ENCODE assay signal across 10 mouse cellular contexts in genomic region chr7:141230570-141230969, GRCm38 (mm10). TPM values are rescaled to one million over a fixed set of nuclear protein-coding genes. Genes with fewer than 3 reads are reported as not detected.
A peak's percentile ranks its signal among the peaks of the same experiment; 100 is the strongest.
DNase-seq lines count a peak whose midpoint lies in the region; ATAC-seq and TF ChIP-seq lines count a peak whose summit lies in the region.
"Had no signal": no experiment of that assay in that cellular context is flagged by ENCODE, and none has a peak within 500 bp of the region (broad histone marks: within the 10 kb centered on the region; RNA-seq: fewer than 3 reads in every experiment).

No protein-coding gene starts in this region.

- no peak overlapping the region for H3K27ac ChIP-seq in intestine, embryonic 15.5 days
- no peak overlapping the region for H3K27ac ChIP-seq in intestine, embryonic 16.5 days (ENCODE audit: low read length)
- no peak overlapping the region for H3K27ac ChIP-seq in CH12.LX (ENCODE audit: insufficient read depth, low read depth)
- no peak overlapping the region for H3K27ac ChIP-seq in limb, embryonic 13.5 days
- H3K27ac ChIP-seq: left cerebral cortex, adult 2 months had no signal

- H3K4me1 ChIP-seq in intestine, embryonic 15.5 days (replicated peaks), result peaks cover 13% of the 10 kb centered on the region
- H3K4me1 ChIP-seq in intestine, embryonic 16.5 days (ENCODE audit: control insufficient read depth, insufficient read depth, low read length), result peaks cover 8% of the 10 kb centered on the region
- peaks cover 4 to 30% of the 10 kb centered on the region in 2 experiments; a peak in 3 of 4 replicates for H3K4me1 ChIP-seq in CH12.LX (ENCODE audit: control insufficient read depth in 1 of 2, insufficient read depth in 2 of 2)
- H3K4me1 ChIP-seq in limb, embryonic 13.5 days, result peaks cover 15% of the 10 kb centered on the region

- ATAC-seq in intestine, embryonic 15.5 days, result no peak
- ATAC-seq in intestine, embryonic 16.5 days, result no peak
- no peak for ATAC-seq in limb, embryonic 13.5 days (ENCODE audit: low FRiP score, low read depth)
- ATAC-seq: Patski had no signal

- no peak for TF ChIP-seq POLR2A in CH12.LX (IDR thresholded peaks at IDR 0.05; ENCODE audit: low read depth, low read length)

- H3K36me3 ChIP-seq in intestine, embryonic 15.5 days, result peaks cover 25% of the 10 kb centered on the region
- peaks cover 15% of the 10 kb centered on the region for H3K36me3 ChIP-seq in intestine, embryonic 16.5 days (ENCODE audit: control insufficient read depth, insufficient read depth, low read length)
- H3K36me3 ChIP-seq in C2C12 (ENCODE audit: control insufficient read depth, insufficient read depth), result peaks cover 37% of the 10 kb centered on the region
- peaks cover 38 to 54% of the 10 kb centered on the region in 2 experiments for H3K36me3 ChIP-seq in CH12.LX (replicated peaks in 1 of 2; ENCODE audit: control insufficient read depth in 1 of 2, insufficient read depth in 1 of 2, low read length in 1 of 2)
- peaks cover 50% of the 10 kb centered on the region for H3K36me3 ChIP-seq in limb, embryonic 13.5 days

- TF ChIP-seq RAD21 in CH12.LX (IDR thresholded peaks at IDR 0.05; ENCODE audit: low read depth, low read length), result no peak

- no peaks in the 10 kb centered on the region for H3K27me3 ChIP-seq in intestine, embryonic 15.5 days (replicated peaks)
- no peaks in the 10 kb centered on the region for H3K27me3 ChIP-seq in intestine, embryonic 16.5 days (replicated peaks; ENCODE audit: control insufficient read depth, insufficient read depth, low read length)
- H3K27me3 ChIP-seq in C2C12 (ENCODE audit: control insufficient read depth, insufficient read depth, insufficient read length) (no peaks in the 10 kb centered on the region), CH12.LX (replicated peaks) (peaks cover 5% of the 10 kb centered on the region)
- no peaks in the 10 kb centered on the region for H3K27me3 ChIP-seq in limb, embryonic 13.5 days
- H3K27me3 ChIP-seq: Patski had no signal

- in situ Hi-C loops in CH12.LX (cut with MboI; ENCODE audit: low pct_ligation_motif_present, low pct_unique_long_range_greater_than_20kb, low sequenced_read_pairs), result no loop called here

- DNase-seq in CH12.LX (ENCODE audit: extremely low read depth), result no peak
- no peak for DNase-seq in adrenal gland, postnatal 10 days
- no peak for DNase-seq in cerebellum, adult 9-11 months
- DNase-seq: lung, postnatal 4 days had no signal

- dilution Hi-C loops in CH12.LX (cut with MboI; ENCODE audit: extremely low pct_ligation_motif_present, extremely low pct_unique_long_range_greater_than_20kb, low sequenced_read_pairs), result no loop called here

- H3K9ac ChIP-seq in intestine, embryonic 15.5 days, result no peak overlapping the region
- H3K9ac ChIP-seq in intestine, embryonic 16.5 days (ENCODE audit: low read depth, low read length), result no peak overlapping the region
- H3K9ac ChIP-seq in CH12.LX (ENCODE audit: insufficient read depth, low read depth), result no peak overlapping the region
- H3K9ac ChIP-seq in limb, embryonic 13.5 days, result peak overlapping the region; percentile 97; the same call in 1 of the 2 replicates

- WGBS in intestine, embryonic 15.5 days, result 91% methylated on average over 4 of the region's 4 CpGs
- WGBS in intestine, embryonic 16.5 days, result 87% methylated on average over 4 of the region's 4 CpGs
- WGBS in limb, embryonic 13.5 days, result 93% methylated on average over 4 of the region's 4 CpGs

- peaks cover 53% of the 10 kb centered on the region for H3K79me3 ChIP-seq in C2C12 (ENCODE audit: low read depth)

- no peaks in the 10 kb centered on the region for H3K9me3 ChIP-seq in intestine, embryonic 15.5 days
- H3K9me3 ChIP-seq in intestine, embryonic 16.5 days (ENCODE audit: control insufficient read depth, low read length), result no peaks in the 10 kb centered on the region
- H3K9me3 ChIP-seq in CH12.LX (replicated peaks; ENCODE audit: low read length), result peaks cover 7% of the 10 kb centered on the region
- no peaks in the 10 kb centered on the region for H3K9me3 ChIP-seq in limb, embryonic 13.5 days

- peak overlapping the region; percentile 24 for H3ac ChIP-seq in C2C12 (ENCODE audit: control insufficient read depth, insufficient read length, low read depth)

- peak overlapping the region; percentile 3; the same call in 1 of the 2 replicates for H3K4me2 ChIP-seq in intestine, embryonic 15.5 days (replicated peaks)
- H3K4me2 ChIP-seq in intestine, embryonic 16.5 days (ENCODE audit: low read depth, low read length), result no peak overlapping the region
- 0 out of 2 replicates have a peak overlapping the region, but pooled peaks have one; percentile 96 for H3K4me2 ChIP-seq in CH12.LX (ENCODE audit: insufficient read depth, low read depth, poor library complexity, severe bottlenecking)
- peak overlapping the region; percentile 93 for H3K4me2 ChIP-seq in limb, embryonic 13.5 days (replicated peaks)

- H3K79me2 ChIP-seq in C2C12 (ENCODE audit: control insufficient read depth, insufficient read depth) (peaks cover 71% of the 10 kb centered on the region), CH12.LX (replicated peaks; ENCODE audit: control insufficient read depth, extremely low read depth, insufficient read depth, poor library complexity, severe bottlenecking) (peaks cover 51% of the 10 kb centered on the region)

- no peak for TF ChIP-seq CTCF in C2C12 (IDR thresholded peaks at IDR 0.05; ENCODE audit: control insufficient read depth, insufficient read depth, insufficient read length)
- no peak for TF ChIP-seq CTCF in CH12.LX (conservative IDR thresholded peaks at IDR 0.05 in 1 of 2, IDR thresholded peaks at IDR 0.05 in 1 of 2; ENCODE audit: low read depth in 2 of 2, low read length in 2 of 2)

- no peak for TF ChIP-seq EP300 in CH12.LX (IDR thresholded peaks at IDR 0.05; ENCODE audit: low read length)

- no peak overlapping the region for H3K4me3 ChIP-seq in intestine, embryonic 15.5 days (replicated peaks)
- no peak overlapping the region for H3K4me3 ChIP-seq in intestine, embryonic 16.5 days (ENCODE audit: low read length)
- H3K4me3 ChIP-seq in C2C12 (ENCODE audit: insufficient read depth, poor library complexity, severe bottlenecking) (no peak overlapping the region), CH12.LX (replicated peaks in 1 of 3; ENCODE audit: low read depth in 2 of 3, low read length in 2 of 3, poor library complexity in 1 of 3) (no peak overlapping the region)
- no peak overlapping the region for H3K4me3 ChIP-seq in limb, embryonic 13.5 days
- H3K4me3 ChIP-seq: left cerebral cortex, adult 2 months had no signal

TF ChIP-seq in C2C12, 6 proteins besides CTCF, POLR2A, EP300 and RAD21 (continues in another document):
- TF ChIP-seq MAX (IDR thresholded peaks at IDR 0.05), result no peak
- no peak for TF ChIP-seq USF1 (IDR thresholded peaks at IDR 0.05; ENCODE audit: low read depth)

TF ChIP-seq in CH12.LX, 34 proteins besides CTCF, POLR2A, EP300 and RAD21 (continues in another document):
- no peak for TF ChIP-seq ETS1 (conservative IDR thresholded peaks at IDR 0.05; ENCODE audit: low read depth, low read length)

RNA-seq across cellular contexts. Expression of gene Phrf1, which starts 2.0 kb away (rescaled TPM):
- polyA plus RNA-seq in intestine, embryonic 15.5 days (2015; fragmentation: Nextera tagmentation; extraction: Ambion mirVana), result 61.9 and 62.1 TPM in 2 replicates
- polyA plus RNA-seq in intestine, embryonic 16.5 days (2015; fragmentation: Nextera tagmentation; extraction: Ambion mirVana), result 55.2 and 56.7 TPM in 2 replicates
- polyA plus RNA-seq in C2C12 (2012; fragmentation: generic; extraction: Trizol), result 60.2 TPM
- 51.7 and 52.5 TPM in 2 replicates for total RNA-seq in CH12.LX (2012; rRNA removed)
- 21.8 and 22.4 TPM in 2 replicates for total RNA-seq in CH12.LX (2014; rRNA removed)
- polyA plus RNA-seq in CH12.LX (2012; ENCODE audit: insufficient read length, low read depth), result 59.2 and 67.0 TPM in 2 replicates
- 87.2 and 88.0 TPM in 2 replicates for polyA plus RNA-seq in limb, embryonic 13.5 days (2015; fragmentation: Nextera tagmentation; extraction: Ambion mirVana)
- 10 to 100 TPM; 69.9 to 75.3 TPM for total RNA-seq in adrenal gland, postnatal 10 days (2021)

RNA-seq across cellular contexts. Expression of gene Rassf7, which starts 14.9 kb away (rescaled TPM):
- polyA plus RNA-seq in intestine, embryonic 15.5 days (2015; fragmentation: Nextera tagmentation; extraction: Ambion mirVana), result 63.7 and 70.0 TPM in 2 replicates
- polyA plus RNA-seq in intestine, embryonic 16.5 days (2015; fragmentation: Nextera tagmentation; extraction: Ambion mirVana), result 75.6 and 77.5 TPM in 2 replicates
- polyA plus RNA-seq in C2C12 (2012; fragmentation: generic; extraction: Trizol) (25.2 TPM), CH12.LX (2012; ENCODE audit: insufficient read length, low read depth) (4.1 and 4.6 TPM in 2 replicates)
- total RNA-seq in CH12.LX (2012; rRNA removed) (9.4 and 11.6 TPM in 2 replicates), CH12.LX (2014; rRNA removed) (6.7 and 8.1 TPM in 2 replicates)
- polyA plus RNA-seq in limb, embryonic 13.5 days (2015; fragmentation: Nextera tagmentation; extraction: Ambion mirVana), result 32.7 and 34.0 TPM in 2 replicates
- 1 to 10 TPM; 6.5 to 7.8 TPM for total RNA-seq in adrenal gland, postnatal 10 days (2021)

RNA-seq across cellular contexts. Expression of gene Lmntd2, which starts 16.7 kb away (rescaled TPM):
- 3.5 and 3.6 TPM in 2 replicates for polyA plus RNA-seq in intestine, embryonic 15.5 days (2015; fragmentation: Nextera tagmentation; extraction: Ambion mirVana)
- 4.0 TPM in 2 replicates for polyA plus RNA-seq in intestine, embryonic 16.5 days (2015; fragmentation: Nextera tagmentation; extraction: Ambion mirVana)
- polyA plus RNA-seq in C2C12 (2012; fragmentation: generic; extraction: Trizol) (0.05 TPM), CH12.LX (2012; ENCODE audit: insufficient read length, low read depth) (0.85 and 0.89 TPM in 2 replicates)
- total RNA-seq in CH12.LX (2012; rRNA removed) (0.50 and 1.1 TPM in 2 replicates), CH12.LX (2014; rRNA removed) (0.55 and 0.97 TPM in 2 replicates)
- polyA plus RNA-seq in limb, embryonic 13.5 days (2015; fragmentation: Nextera tagmentation; extraction: Ambion mirVana), result 2.6 TPM in 2 replicates
- under 1 TPM; 0.27 to 0.55 TPM for total RNA-seq in adrenal gland, postnatal 10 days (2021)
- total RNA-seq: left cerebral cortex, adult 2 months had no signal

RNA-seq across cellular contexts. Expression of gene Irf7, which starts 35.7 kb away (rescaled TPM):
- polyA plus RNA-seq in intestine, embryonic 15.5 days (2015; fragmentation: Nextera tagmentation; extraction: Ambion mirVana), result 5.2 and 5.7 TPM in 2 replicates
- 6.5 and 9.1 TPM in 2 replicates for polyA plus RNA-seq in intestine, embryonic 16.5 days (2015; fragmentation: Nextera tagmentation; extraction: Ambion mirVana)
- 0.35 TPM for polyA plus RNA-seq in C2C12 (2012; fragmentation: generic; extraction: Trizol)
- total RNA-seq in CH12.LX (2012; rRNA removed), result 11.2 and 26.2 TPM in 2 replicates
- 10.1 and 10.5 TPM in 2 replicates for total RNA-seq in CH12.LX (2014; rRNA removed)
- 6.5 and 7.7 TPM in 2 replicates for polyA plus RNA-seq in CH12.LX (2012; ENCODE audit: insufficient read length, low read depth)
- 1.8 and 2.3 TPM in 2 replicates for polyA plus RNA-seq in limb, embryonic 13.5 days (2015; fragmentation: Nextera tagmentation; extraction: Ambion mirVana)
- total RNA-seq in adrenal gland, postnatal 10 days (2021), result 1 to 10 TPM; 3.7 to 4.8 TPM

RNA-seq across cellular contexts. Expression of gene Lrrc56, which starts 36.6 kb away (rescaled TPM):
- polyA plus RNA-seq in intestine, embryonic 15.5 days (2015; fragmentation: Nextera tagmentation; extraction: Ambion mirVana), result 5.1 and 5.4 TPM in 2 replicates
- polyA plus RNA-seq in intestine, embryonic 16.5 days (2015; fragmentation: Nextera tagmentation; extraction: Ambion mirVana), result 5.3 and 6.5 TPM in 2 replicates
- polyA plus RNA-seq in C2C12 (2012; fragmentation: generic; extraction: Trizol) (0.32 TPM), CH12.LX (2012; ENCODE audit: insufficient read length, low read depth) (1.0 and 1.4 TPM in 2 replicates)
- total RNA-seq in CH12.LX (2012; rRNA removed) (0.92 and 0.93 TPM in 2 replicates), CH12.LX (2014; rRNA removed) (0.46 and 0.89 TPM in 2 replicates)
- 11.4 and 12.9 TPM in 2 replicates for polyA plus RNA-seq in limb, embryonic 13.5 days (2015; fragmentation: Nextera tagmentation; extraction: Ambion mirVana)
- 1 to 10 TPM; 6.8 to 8.6 TPM for total RNA-seq in adrenal gland, postnatal 10 days (2021)
